Mouse (Mus musculus) large intestine, adult 2 months (tissue): ENCODE measurements at regions not wholly inside any gene's neighbourhood (a gene's known extent, or its start where the extent isn't known, plus 50 kb on each side); places are given as distances from the start of the nearest gene placed in this dataset.
"Not testable (repeated sequence)": the region's sequence is repeated elsewhere in the genome, so short reads cannot be mapped to it uniquely, and the experiment has no call there.

Source experiments
- DNase-seq: peaks from one replicate; pipeline ENCODE4 v3.0.0-alpha.2; 2012; ENCODE audit warnings: low read depth, low spot score
- WGBS: fragments of 180-500 bp; shearing (Covaris S2); methylation state at CpG from one replicate; pipeline ENCODE4 v1.1.7; 2018; 5-methylcytosine and 5-hydroxymethylcytosine counted together

DNA sequence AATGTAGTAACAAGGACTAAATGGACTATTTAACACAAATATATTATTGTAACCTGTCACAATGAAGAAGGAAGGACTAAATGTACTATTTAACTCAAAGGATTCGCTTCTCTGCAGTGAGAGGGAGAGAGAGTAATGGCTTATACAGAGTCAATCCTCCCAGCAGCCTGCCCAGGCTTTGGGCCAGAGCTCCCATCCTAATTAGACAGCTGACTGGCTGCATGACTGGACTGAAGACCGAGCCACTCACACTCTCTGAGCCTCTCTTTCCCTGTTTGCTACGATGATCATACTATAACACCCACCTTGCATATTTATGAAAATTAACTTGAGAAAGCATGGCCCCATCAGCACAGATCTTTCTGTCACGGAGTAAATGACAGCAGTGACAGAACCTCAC lies 360.7 kb upstream of the Cwc22 start:
- 81% methylated on average over 4 of the region's 4 CpGs for WGBS

GRCm38 (mm10) chr2:78291665-78292064 lies 345.5 kb upstream of the Cwc22 start:
- no peak for DNase-seq
- 9% methylated on average over 1 of the region's 1 CpGs for WGBS

More for the DNA sequence above, 360.7 kb upstream of the Cwc22 start:
- DNase-seq: no peak

DNA sequence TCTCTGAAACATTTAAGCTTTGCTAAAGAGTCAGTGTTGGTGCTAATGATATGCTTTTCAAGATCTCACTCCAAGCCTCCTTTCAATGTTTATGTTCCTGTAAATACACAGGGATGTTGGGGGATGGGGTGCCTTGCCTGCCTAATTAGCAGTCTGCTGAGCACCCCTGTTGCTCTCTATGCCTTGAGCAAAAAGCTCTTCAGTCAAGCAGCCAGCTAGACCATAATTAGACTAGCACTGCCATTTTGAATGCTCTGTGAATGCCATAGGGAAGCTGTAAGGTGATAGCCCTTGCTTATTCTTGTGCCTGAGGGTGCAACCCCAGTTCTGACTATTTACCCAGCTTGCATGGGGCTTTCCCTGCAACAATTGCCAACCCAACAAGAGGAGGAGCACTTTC lies 338.6 kb upstream of the Cwc22 start:
- DNase-seq: no peak

- DNase-seq: no peak
- WGBS: 63% methylated on average over 4 of the region's 4 CpGs
Observed at GRCm38 (mm10) chr2:78283605-78284004, 337.4 kb upstream of the Cwc22 start.

DNA sequence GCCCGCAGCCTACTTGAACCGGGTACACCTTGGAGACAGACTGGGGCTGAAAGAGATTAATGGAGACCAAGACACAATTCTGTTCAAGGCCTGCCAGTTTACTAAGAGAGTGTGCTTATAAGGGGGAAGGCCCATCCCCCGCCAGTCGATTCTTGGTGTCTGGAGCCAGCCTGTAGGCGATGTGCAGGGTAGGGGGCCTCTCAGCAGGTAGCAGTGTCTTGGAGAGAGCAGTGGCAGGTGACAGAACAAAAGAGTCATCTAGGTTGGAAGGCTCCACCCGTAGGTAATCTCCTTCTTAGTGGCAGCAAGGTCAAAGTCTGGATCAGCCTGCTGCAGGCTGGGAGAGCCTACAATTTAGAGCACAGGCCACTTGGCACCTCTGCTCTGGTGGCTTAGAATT lies 335.7 kb upstream of the Cwc22 start:
- 58% methylated on average over 6 of the region's 6 CpGs for WGBS
- not testable (repeated sequence) for DNase-seq

DNA sequence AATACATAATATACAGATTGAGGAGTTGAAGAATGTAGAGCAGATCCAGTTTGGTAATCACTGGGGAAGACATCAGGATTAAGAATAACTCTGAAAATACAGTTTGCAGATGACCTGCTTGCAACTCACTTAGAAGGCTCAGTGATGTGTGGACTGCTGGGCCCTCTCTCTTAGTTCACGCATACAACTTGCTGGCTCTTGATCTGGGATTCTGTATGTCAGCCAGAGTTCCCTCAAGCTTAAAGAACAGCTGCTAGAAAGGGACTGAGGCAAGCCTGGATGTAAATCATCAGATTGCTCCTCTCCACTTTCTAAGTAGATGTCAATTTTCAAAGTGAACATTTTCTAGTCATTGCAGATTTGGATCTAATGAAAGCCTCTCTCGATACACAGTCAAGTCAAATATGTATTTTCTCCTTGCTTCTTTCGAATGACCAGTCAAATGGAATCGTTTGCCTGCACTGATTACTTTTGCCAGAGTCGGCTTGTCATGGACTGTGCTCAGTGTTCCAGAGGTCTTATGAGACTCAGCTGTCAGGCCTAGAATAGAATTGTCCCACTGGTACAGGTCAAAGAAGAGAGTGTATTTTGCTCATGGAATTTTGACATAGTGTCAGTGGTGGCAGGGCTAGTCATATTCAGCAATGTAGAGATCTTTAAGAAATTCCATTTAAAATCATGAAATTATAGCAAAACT lies 334.2 kb upstream of the Cwc22 start:
- WGBS: 70% methylated on average over 5 of the region's 5 CpGs
- DNase-seq: no peak

DNA sequence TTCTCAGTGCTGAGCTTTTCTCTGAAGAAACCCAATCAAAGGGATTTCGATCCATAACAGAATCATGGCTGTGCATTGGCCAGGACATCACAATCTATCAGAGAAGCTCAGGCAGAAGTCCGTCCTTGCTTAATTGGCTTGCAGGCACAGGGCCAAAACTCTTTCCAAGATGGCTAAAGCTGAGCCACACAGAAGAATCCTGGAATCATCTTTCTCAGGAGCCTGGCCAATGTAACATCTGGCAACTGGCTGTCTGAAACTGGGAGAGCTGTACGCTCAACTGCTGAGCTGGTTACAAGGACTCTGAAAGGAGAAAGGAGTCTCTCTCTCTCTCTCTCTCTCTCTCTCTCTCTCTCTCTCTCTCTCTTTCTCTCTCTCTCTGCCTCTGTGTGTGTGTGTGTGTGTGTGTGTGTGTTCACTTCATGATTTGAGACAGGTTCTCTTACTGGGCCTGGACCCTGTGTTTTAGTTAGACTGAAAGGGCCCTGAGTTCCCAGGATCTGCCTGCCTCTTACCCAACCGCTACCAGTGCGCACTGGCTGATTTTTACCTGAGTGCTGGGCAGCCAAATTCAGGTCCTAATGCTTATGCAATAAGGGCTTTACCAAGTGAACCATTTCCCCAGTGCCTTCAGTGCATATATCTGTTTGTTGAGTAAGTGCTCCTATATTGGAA lies 333.3 kb upstream of the Cwc22 start:
- WGBS: 77% methylated on average over 5 of the region's 5 CpGs
- no peak for DNase-seq

- WGBS: 74% methylated on average over 2 of the region's 2 CpGs
- no peak for DNase-seq
Observed at GRCm38 (mm10) chr2:78278630-78279029, 332.5 kb upstream of the Cwc22 start.

DNA sequence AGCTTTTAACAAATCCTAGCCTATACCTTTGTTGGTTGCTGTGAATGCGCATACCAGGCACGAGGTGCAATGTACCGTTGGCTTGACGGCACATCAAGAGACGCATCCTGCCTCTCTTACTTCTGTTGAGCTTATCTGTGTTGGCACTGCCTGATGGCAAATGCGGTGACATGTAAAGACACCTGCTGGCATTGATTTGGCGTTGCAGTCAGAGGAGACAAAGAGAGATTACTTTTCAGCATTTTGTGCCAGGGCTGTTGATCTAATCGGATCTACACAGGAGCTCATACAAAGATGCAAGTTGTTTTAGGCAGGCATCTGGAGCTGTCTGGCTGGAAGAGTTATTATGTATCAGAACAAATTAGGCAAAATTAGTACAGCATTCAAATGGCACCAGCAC lies 331.5 kb upstream of the Cwc22 start:
- 85% methylated on average over 8 of the region's 8 CpGs for WGBS
- no peak for DNase-seq

GRCm38 (mm10) chr2:78274122-78274521 lies 327.9 kb upstream of the Cwc22 start:
- WGBS: 81% methylated on average over 5 of the region's 5 CpGs

GRCm38 (mm10) chr2:78268705-78269104 lies 322.5 kb upstream of the Cwc22 start:
- DNase-seq: no peak
- 86% methylated on average over 4 of the region's 4 CpGs for WGBS

More at GRCm38 (mm10) chr2:78274122-78274521, 327.9 kb upstream of the Cwc22 start:
- DNase-seq: no peak

- DNase-seq: no peak
- WGBS: 92% methylated on average over 2 of the region's 2 CpGs
Observed at GRCm38 (mm10) chr2:78267527-78268375, 321.6 kb upstream of the Cwc22 start.

DNA sequence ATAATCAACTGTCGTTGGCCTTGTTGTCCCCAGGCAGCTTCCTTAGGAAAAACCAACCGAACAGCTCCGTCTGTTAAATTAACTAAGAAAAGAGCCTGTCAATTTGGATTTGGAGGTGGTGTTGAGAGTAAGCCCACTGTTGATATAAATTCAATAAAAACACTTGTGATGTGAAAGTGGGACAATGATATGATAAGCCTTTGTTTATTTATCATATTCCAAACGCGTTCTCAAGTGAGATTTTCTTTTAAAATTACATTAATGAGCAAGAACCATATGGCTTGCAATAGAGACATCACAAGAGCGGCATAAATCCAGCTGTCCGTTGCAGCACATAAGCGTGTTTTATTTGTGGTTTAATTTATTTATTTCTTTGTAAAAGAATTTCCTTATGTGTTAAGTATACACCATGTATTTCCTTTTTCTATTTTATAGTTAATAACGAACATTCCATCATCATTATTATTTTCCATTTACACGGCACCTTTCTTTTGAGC lies 307.5 kb upstream of the Cwc22 start:
- no peak for DNase-seq
- WGBS: 69% methylated on average over 10 of the region's 10 CpGs

DNA sequence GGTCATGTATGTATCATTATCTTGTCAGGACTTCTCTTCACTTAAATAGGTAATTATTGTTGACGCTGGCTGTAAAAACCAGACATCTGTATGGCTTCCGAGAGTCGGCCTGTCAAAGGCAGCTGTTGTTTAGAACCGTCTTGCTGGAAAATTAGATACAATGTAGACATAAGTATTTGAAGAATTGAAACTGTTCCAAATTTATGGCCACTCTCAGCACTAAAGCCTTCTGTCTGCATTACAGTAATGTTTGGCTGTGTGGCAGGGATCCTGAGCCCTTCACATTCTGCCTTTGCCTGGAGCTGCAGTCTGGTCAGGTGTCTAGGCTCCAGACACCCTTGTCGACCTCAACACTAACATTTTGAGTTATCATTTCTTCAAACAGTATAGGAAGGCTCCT lies 300.2 kb upstream of the Cwc22 start:
- WGBS: 64% methylated on average over 5 of the region's 5 CpGs
- no peak for DNase-seq

- 59% methylated on average over 2 of the region's 2 CpGs for WGBS
- DNase-seq: no peak
Observed at GRCm38 (mm10) chr2:78240299-78240698, 294.1 kb upstream of the Cwc22 start.

- not testable (repeated sequence) for DNase-seq
- 85% methylated on average over 4 of the region's 4 CpGs for WGBS
Observed at GRCm38 (mm10) chr2:78225383-78226100, 279.4 kb upstream of the Cwc22 start.

- no peak for DNase-seq
- WGBS: 57% methylated on average over 8 of the region's 8 CpGs
Observed at GRCm38 (mm10) chr2:78214469-78214868, 268.3 kb upstream of the Cwc22 start.

DNA sequence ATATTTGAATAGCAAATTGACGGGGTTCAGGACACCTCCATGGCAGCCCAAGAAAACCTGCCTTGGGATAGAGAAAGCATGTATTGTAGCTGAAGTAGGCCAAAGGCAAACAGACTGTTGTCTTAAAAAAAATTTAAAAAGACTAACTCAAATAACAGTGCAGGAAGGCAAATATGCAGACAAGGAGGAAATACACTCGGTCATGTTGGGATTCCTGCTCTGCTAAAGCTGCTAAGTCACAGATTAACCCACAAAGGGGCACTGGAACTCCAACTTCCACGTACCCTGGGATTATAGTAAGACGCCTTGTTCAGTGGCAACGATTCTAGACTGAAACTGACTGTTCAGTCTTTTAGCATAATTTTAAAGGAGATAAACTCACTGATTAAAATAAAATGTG lies 258.9 kb upstream of the Cwc22 start:
- 30% methylated on average over 5 of the region's 5 CpGs for WGBS

DNA sequence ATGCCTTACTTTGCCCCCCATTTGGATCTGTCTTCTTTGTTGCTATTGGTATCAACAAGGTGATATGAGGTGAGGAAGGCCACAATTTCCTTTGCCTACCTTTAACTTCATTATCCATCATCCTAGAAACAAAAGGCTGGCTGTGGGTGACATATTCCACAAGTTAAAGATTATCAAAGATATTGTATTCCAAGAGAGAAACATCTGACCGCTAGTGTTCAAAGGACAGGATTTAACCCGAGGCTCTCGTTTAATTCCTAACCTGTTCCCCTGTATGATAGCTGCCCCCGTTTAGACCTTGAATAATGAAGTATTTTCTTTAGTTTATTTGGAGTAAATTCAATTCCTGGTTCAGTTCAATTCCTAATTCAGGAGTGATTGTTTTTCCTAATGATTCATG lies 249.8 kb upstream of the Cwc22 start:
- 48% methylated on average over 4 of the region's 4 CpGs for WGBS
- no peak for DNase-seq

More for the DNA sequence above, 258.9 kb upstream of the Cwc22 start:
- DNase-seq: no peak

DNA sequence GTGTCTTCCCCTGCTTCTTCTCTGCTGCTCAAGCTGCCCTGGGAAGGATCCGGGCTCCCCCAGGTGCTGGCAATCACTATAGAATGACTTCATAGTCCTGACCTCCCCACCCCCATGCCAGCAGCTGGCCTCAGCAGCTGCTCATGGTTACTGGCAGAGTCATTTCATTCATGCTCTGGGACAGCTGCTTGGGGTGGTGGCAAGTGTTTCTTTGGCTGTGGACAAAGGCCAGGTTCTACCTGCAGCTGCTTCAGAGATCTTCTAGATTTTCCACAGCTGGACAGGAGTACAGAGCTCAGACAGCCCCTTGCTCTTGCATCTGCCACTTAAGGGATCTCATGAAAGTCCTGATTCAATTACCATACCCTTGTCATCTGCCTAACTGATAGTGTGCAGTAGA lies 243.4 kb upstream of the Cwc22 start:
- 3% methylated on average over 1 of the region's 1 CpGs for WGBS
- no peak for DNase-seq
